Mouse (Mus musculus) spleen, postnatal 36 days (tissue): ENCODE data around the gene Rbbp6.

Source experiments
- DNase-seq, 2 experiments: peaks; one replicate each; pipeline ENCODE4 v3.0.0; 2022; ENCODE audit warnings: low spot score in 2 of 2, mixed read lengths in 1 of 2

The Rbbp6 gene

GRCm38 (mm10) chr7:122965386-122965785 lies at the start of gene Rbbp6:
Gene Rbbp6, plus strand, starts transcription at chr7:122965686.
- no peak for DNase-seq

GRCm38 (mm10) chr7:122919728-122920582 lies 45.5 kb upstream of the Rbbp6 start:
- DNase-seq, result peak; percentile 20 to 44

- DNase-seq, result no peak
Measured at GRCm38 (mm10) chr7:122921537-122921936, 43.9 kb upstream of the Rbbp6 start.

- no peak for DNase-seq
Measured at GRCm38 (mm10) chr7:122924256-122924655, 41.2 kb upstream of the Rbbp6 start.

- DNase-seq, result no peak
Measured at GRCm38 (mm10) chr7:122930494-122930893, 35.0 kb upstream of the Rbbp6 start.

- DNase-seq, result no peak
Measured at GRCm38 (mm10) chr7:122932171-122932570, 33.3 kb upstream of the Rbbp6 start.

- DNase-seq, result no peak
Measured at GRCm38 (mm10) chr7:122936626-122937025, 28.9 kb upstream of the Rbbp6 start.

- DNase-seq, result no peak
Measured at GRCm38 (mm10) chr7:122938197-122938596, 27.3 kb upstream of the Rbbp6 start.

- DNase-seq, result peak; percentile 11 to 17
Measured at GRCm38 (mm10) chr7:122939181-122939580, 26.3 kb upstream of the Rbbp6 start.

- peak; percentile 29 to 34 for DNase-seq
Measured at GRCm38 (mm10) chr7:122940371-122941075, 25.0 kb upstream of the Rbbp6 start.

- no peak for DNase-seq
Measured at GRCm38 (mm10) chr7:122942111-122942510, 23.4 kb upstream of the Rbbp6 start.

GRCm38 (mm10) chr7:122945149-122945548 lies 20.3 kb upstream of the Rbbp6 start:
- DNase-seq, result peak; percentile 37 to 56

- no peak for DNase-seq
Measured at GRCm38 (mm10) chr7:122949268-122949667, 16.2 kb upstream of the Rbbp6 start.

GRCm38 (mm10) chr7:122951464-122951863 lies 14.0 kb upstream of the Rbbp6 start:
- DNase-seq, result no peak

- no peak for DNase-seq
Measured at GRCm38 (mm10) chr7:122952066-122952465, 13.4 kb upstream of the Rbbp6 start.

- DNase-seq, result no peak
Measured at GRCm38 (mm10) chr7:122954451-122955225, 10.8 kb upstream of the Rbbp6 start.

GRCm38 (mm10) chr7:122955226-122955955 lies 10.1 kb upstream of the Rbbp6 start:
- no peak for DNase-seq

GRCm38 (mm10) chr7:122968751-122969150 lies 3.3 kb downstream of the Rbbp6 start:
- no peak for DNase-seq

GRCm38 (mm10) chr7:122969231-122970032 lies 3.9 kb downstream of the Rbbp6 start:
- DNase-seq, result peak; percentile 91 to 94

GRCm38 (mm10) chr7:122970119-122970781 lies 4.8 kb downstream of the Rbbp6 start:
- DNase-seq, result peak; percentile 51 to 54
